Mouse (Mus musculus) neural tube, embryonic 14.5 days (tissue): ENCODE measurements at regions not wholly inside any gene's neighbourhood (a gene's known extent, or its start where the extent isn't known, plus 50 kb on each side); places are given as distances from the start of the nearest gene placed in this dataset.

Experiments
- ATAC-seq: fragments of 200-750 bp; cut with Nextera tagmentation; 2 replicates; pipeline ENCODE4 v1.8.0; 2017; ENCODE audit warnings: low read depth, mild to moderate bottlenecking, moderate TSS enrichment, moderate library complexity
- H3K27ac ChIP-seq: fragments of 300-500 bp; sonication (generic); 2 replicates; pipeline ENCODE4 v1.5.1; 2014; ENCODE audit warnings: low read depth, mild to moderate bottlenecking, control low read depth, low read length, moderate library complexity, mixed read lengths
- H3K27me3 ChIP-seq: fragments of 300-500 bp; sonication (generic); 2 replicates; pipeline ENCODE4 v1.6.1; 2014; ENCODE audit warnings: low read length; ENCODE audit not compliant: control insufficient read depth, insufficient read depth
- H3K36me3 ChIP-seq: fragments of 300-500 bp; sonication (generic); 2 replicates; pipeline ENCODE4 v1.6.1; 2014; ENCODE audit warnings: low read length, mixed read lengths; ENCODE audit not compliant: control insufficient read depth, insufficient read depth
- H3K4me1 ChIP-seq: fragments of 300-500 bp; sonication (generic); 2 replicates; pipeline ENCODE4 v1.6.1; 2014; ENCODE audit warnings: low read length; ENCODE audit not compliant: control insufficient read depth, insufficient read depth
- H3K4me2 ChIP-seq: fragments of 300-500 bp; sonication (generic); 2 replicates; pipeline ENCODE4 v1.6.1; 2014; ENCODE audit warnings: mild to moderate bottlenecking, low read depth, low read length, control low read depth
- H3K4me3 ChIP-seq: fragments of 300-500 bp; sonication (generic); 2 replicates; pipeline ENCODE4 v1.5.1; 2014; ENCODE audit warnings: low read depth, low read length, control low read depth, mixed read lengths
- H3K9ac ChIP-seq: fragments of 300-500 bp; sonication (generic); replicated peaks from 2 replicates; pipeline ENCODE4 v1.6.1; 2014; ENCODE audit warnings: low read depth, mild to moderate bottlenecking, control low read depth, low read length, mixed read lengths
- H3K9me3 ChIP-seq: fragments of 300-500 bp; sonication (generic); 2 replicates; pipeline ENCODE4 v1.6.1; 2016; ENCODE audit warnings: low read length; ENCODE audit not compliant: control insufficient read depth
- WGBS: fragments of 180-500 bp; shearing (Covaris S2); extraction: QIAGEN DNeasy Blood & Tissue Kit; methylation state at CpG from one replicate; pipeline ENCODE4 v1.1.7; 2014; 5-methylcytosine and 5-hydroxymethylcytosine counted together

DNA sequence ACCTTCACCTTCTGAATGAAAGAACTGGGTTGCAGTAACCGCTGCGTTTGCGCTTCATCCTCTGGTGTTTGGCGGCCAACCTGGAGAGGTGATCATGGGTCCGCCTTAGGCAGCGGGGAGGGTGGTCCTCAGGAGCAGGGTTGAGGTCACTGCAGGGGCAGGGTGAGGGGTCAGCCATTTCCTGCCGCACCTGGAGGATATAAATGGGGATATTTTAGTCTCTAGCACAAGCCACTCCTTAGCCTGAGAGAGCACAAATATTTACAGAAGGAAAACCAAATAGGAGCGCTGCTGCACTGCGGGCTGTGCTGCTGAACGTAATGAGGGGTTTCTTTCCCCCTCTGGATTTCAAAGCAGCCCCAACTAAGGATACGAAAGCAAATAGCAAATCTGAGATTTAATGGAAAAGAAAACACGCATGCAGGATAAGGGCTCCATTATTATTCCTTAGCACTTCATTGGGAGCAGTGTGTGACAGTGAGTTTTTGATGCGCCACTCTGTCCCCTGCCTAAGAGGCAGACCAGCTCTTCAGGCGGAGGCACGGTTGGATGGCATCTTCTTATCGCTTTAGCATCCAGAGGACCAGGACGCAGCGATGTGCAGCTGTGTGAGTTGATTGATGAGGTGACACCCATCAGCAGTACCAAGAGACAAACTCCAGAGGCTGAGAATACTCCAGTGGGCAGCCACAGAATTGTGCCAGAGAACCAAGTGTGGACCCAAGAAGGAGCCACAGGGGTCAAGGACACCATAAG is 135.9 kb upstream of the Elac2 start:
- no peak for ATAC-seq
- Histone ChIP-seq H3K9me3 (no peaks in the 10 kb centered on the region), H3K36me3 (no peaks in the 10 kb centered on the region), H3K9ac (no peak overlapping the region), H3K4me1 (no peaks in the 10 kb centered on the region), H3K27ac (no peak overlapping the region), H3K4me3 (no peak overlapping the region), H3K27me3 (no peaks in the 10 kb centered on the region), H3K4me2 (no peak overlapping the region)
- WGBS: 71% methylated on average over 18 of the region's 18 CpGs

DNA sequence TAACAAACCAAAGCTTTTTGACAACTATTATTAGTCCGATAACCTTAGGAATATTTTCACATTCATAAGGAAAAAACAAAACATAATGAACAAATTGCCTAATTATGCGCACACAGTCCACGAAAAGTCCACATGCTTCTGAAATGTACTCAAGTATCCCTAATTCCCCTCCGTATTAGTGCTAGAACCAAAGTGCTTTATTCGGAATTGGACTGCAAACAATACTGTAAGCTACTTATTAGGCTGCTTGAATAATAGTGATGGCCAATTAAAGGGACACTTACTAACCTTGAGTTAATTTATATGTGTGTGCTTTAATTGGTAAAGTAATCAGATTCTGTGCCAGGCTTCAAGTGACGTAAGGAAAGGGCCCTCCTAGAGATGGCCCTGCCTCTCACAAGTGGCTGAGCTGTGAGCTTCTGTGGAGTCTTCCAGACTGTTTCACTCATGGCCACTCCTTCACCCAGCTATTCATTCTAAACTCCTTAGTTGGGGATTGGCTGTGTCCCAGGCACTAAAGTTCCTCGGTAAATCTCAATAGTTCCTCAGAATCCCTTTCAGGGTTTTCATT is 132.2 kb upstream of the Elac2 start:
- H3K4me3 ChIP-seq: no peak overlapping the region
- no peaks in the 10 kb centered on the region for H3K9me3 ChIP-seq
- no peaks in the 10 kb centered on the region for H3K36me3 ChIP-seq
- H3K4me1 ChIP-seq: no peaks in the 10 kb centered on the region
- 86% methylated on average over 7 of the region's 7 CpGs for WGBS
- no peak overlapping the region for H3K27ac ChIP-seq
- no peak overlapping the region for H3K9ac ChIP-seq
- ATAC-seq: no peak
- H3K27me3 ChIP-seq: no peaks in the 10 kb centered on the region
- no peak overlapping the region for H3K4me2 ChIP-seq

DNA sequence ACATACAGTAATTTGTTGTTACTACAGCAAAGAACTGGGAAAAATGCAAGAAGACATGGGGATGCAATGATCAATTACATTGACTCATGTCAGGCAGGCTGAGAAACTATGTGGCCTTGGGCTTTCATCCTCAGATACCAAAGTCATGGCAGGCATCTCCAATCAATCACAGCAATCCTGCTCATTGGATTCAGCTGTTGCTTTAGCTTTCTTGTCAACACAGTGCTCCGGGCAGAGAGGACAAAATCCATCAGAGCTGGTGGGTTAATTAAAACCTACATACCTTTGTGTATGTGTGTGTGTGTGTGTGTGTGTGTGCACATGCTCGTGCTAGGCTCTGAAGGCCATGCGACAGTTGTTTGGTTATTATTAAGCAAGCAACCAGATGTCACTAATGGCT is 119.2 kb upstream of the Elac2 start:
- no peak overlapping the region for H3K27ac ChIP-seq
- no peak overlapping the region for H3K4me3 ChIP-seq
- 76% methylated on average over 3 of the region's 3 CpGs for WGBS
- no peaks in the 10 kb centered on the region for H3K27me3 ChIP-seq
- no peak for ATAC-seq
- no peak overlapping the region for H3K4me2 ChIP-seq
- H3K9me3 ChIP-seq: no peaks in the 10 kb centered on the region
- H3K36me3 ChIP-seq: no peaks in the 10 kb centered on the region
- no peak overlapping the region for H3K9ac ChIP-seq
- no peaks in the 10 kb centered on the region for H3K4me1 ChIP-seq

DNA sequence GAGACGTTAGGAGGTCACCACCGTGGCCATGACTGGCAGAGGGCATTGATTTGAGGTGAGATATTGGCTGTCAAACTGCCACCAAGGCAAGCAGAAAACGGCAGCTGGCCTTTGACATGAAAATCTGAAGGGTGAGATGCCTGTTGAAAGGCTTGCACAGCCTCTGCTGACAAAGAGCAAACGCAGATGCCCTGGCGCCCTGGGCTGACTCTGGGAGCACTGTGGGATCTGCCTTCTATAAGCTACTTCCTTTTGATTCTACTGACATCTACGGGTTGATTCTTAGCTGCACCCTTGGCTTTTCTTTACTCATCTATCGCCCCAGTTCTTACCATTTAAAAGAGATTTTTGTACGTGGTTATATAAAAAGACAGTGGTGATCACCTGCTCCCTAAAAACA is 98.2 kb upstream of the Elac2 start:
- Histone ChIP-seq H3K36me3 (no peaks in the 10 kb centered on the region), H3K9ac (no peak overlapping the region), H3K9me3 (no peaks in the 10 kb centered on the region), H3K4me1 (no peaks in the 10 kb centered on the region), H3K4me3 (no peak overlapping the region), H3K4me2 (no peak overlapping the region), H3K27ac (no peak overlapping the region), H3K27me3 (no peaks in the 10 kb centered on the region)
- no peak for ATAC-seq
- WGBS: 54% methylated on average over 8 of the region's 8 CpGs

DNA sequence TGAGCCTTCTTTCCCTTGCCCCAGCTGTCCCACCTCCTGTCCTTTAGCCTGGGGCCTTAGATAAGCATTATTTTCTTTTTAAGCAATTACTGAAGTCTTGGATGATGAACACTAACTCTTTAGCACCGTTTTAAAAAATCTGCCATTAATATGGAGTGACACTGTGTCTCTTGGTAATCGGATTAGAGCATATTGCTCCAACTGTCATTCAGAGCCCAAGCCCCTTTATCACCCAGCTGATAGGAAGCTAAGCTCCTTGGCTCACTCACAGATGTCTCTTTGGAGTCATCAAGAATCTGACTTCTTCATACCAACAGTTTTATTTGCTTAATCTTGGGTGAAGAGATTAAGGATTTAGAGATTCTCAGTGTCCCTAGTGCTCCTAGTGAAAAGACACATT is 94.3 kb upstream of the Elac2 start:
- ATAC-seq: no peak

DNA sequence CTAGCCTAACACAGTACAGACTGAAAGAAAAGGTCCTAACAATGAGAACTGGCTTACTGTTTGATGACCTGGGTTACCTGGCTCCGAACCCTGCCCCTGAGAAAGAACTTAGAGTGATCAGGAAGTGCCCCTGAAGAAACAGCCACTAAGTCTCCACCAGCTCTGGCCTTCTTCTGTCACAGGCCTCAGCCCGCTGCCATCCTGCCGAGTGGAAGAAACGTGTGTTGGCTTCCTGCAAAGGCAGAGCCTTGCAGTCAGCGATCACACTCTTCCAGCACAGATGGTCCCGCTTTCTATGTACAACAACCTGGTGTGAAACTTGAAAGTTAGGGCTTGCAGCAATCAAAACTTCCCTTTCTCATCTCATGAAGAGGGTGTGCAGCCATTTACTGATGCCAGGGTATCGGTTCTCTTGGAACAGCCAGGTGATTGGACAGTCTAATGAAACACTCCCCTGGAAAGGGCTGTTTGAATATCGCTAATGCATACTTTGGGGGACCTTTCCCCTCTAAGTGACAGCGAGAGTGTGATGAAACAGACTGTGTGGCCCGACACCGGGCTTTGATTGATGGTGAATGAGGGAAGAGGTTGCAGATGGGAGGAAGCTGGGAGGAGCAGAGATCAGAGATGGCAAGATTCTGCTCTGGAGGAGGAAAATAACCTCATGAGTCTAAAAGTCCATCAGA is 89.4 kb upstream of the Elac2 start:
- H3K9me3 ChIP-seq: no peaks in the 10 kb centered on the region
- H3K4me1 ChIP-seq: no peaks in the 10 kb centered on the region
- H3K36me3 ChIP-seq: no peaks in the 10 kb centered on the region
- WGBS: 80% methylated on average over 11 of the region's 11 CpGs
- no peak overlapping the region for H3K4me3 ChIP-seq
- H3K4me2 ChIP-seq: no peak overlapping the region
- H3K27me3 ChIP-seq: no peaks in the 10 kb centered on the region
- no peak overlapping the region for H3K27ac ChIP-seq
- ATAC-seq: no peak
- H3K9ac ChIP-seq: no peak overlapping the region

More for the DNA sequence above, 94.3 kb upstream of the Elac2 start:
- Histone ChIP-seq H3K9me3 (no peaks in the 10 kb centered on the region), H3K27ac (no peak overlapping the region), H3K4me2 (no peak overlapping the region), H3K27me3 (no peaks in the 10 kb centered on the region), H3K9ac (no peak overlapping the region), H3K4me3 (no peak overlapping the region), H3K36me3 (no peaks in the 10 kb centered on the region), H3K4me1 (no peaks in the 10 kb centered on the region)
- 63% methylated on average over 2 of the region's 2 CpGs for WGBS

DNA sequence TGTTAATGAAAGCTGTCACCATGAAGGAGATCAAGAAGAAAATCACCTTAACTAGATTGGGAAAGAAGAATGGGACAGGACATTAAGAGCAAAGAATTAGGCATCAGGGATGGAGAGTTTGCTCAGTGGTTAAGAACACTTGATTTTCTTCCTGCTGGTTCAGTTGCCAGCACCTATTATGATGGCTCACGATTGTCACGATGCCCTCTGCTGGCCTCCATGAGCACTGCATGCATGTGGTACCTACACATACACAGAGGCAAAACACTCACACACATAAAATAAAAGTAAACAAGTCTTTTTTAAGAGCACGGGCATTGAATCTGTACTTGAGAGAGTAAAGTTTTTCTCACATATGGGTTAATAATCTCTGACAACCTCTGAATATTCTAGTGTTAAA is 88.1 kb upstream of the Elac2 start:
- Histone ChIP-seq H3K4me2 (no peak overlapping the region), H3K36me3 (no peaks in the 10 kb centered on the region), H3K9me3 (no peaks in the 10 kb centered on the region), H3K9ac (no peak overlapping the region), H3K4me3 (no peak overlapping the region), H3K27me3 (no peaks in the 10 kb centered on the region), H3K27ac (no peak overlapping the region), H3K4me1 (no peaks in the 10 kb centered on the region)
- ATAC-seq: no peak
- 35% methylated on average over 3 of the region's 3 CpGs for WGBS

DNA sequence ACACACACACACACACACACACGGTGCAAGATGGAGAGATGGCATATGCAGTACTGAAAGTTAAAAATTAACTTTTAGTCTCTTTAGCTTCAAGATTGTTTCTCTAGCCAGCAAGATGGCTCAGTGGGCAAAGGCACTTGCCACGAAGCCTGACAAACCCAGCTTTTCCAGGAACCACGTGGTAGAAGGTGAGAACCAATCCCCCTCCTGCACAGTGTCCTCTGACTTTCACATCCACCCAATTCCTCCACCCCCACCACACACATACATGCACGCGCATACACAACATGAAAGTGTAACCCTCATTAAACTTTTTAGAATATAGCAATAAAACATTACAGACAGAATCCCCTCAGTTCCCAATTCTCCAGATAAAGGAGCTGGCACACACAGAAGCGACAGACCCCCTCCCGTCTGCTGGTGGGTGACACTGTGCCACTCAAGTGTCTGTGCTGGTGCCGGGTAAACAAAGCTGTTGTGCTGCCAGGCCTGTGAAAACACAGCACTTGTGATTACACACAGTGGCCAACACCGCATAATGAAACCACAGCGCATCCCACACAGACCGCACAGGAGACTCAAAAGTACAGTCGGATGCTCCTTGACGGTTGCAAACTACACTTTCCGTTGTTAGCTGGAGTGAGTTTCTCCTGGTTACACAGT is 82.9 kb upstream of the Elac2 start:
- no peaks in the 10 kb centered on the region for H3K27me3 ChIP-seq
- no peak overlapping the region for H3K4me3 ChIP-seq
- H3K36me3 ChIP-seq: no peaks in the 10 kb centered on the region
- no peak for ATAC-seq
- WGBS: 83% methylated on average over 14 of the region's 14 CpGs
- H3K9me3 ChIP-seq: no peaks in the 10 kb centered on the region
- no peak overlapping the region for H3K27ac ChIP-seq
- H3K4me2 ChIP-seq: no peak overlapping the region
- no peak overlapping the region for H3K9ac ChIP-seq
- H3K4me1 ChIP-seq: no peaks in the 10 kb centered on the region
